Mouse (Mus musculus) ES-Bruce4 (cell line): ENCODE results near the gene Fat2.

ENCODE experiments used
- EP300 ChIP-seq: IDR thresholded peaks from 2 replicates; pipeline ENCODE4 v1.6.1; 2011; ENCODE audit warnings: low read depth, low read length; ENCODE audit not compliant: insufficient read depth
- POLR2A ChIP-seq: IDR thresholded peaks from one replicate; pipeline ENCODE4 v1.8.1; 2011; ENCODE audit warnings: low read length; ENCODE audit not compliant: insufficient read depth

GRCm38 (mm10) chr11:55364662-55365061 is 28.3 kb upstream of the Fat2 start:
- TF ChIP-seq POLR2A, result no peak
- TF ChIP-seq EP300, result no peak
